Mouse (Mus musculus) E14TG2a.4 (cell line): ENCODE measurements around the gene Doc2b.

Experiments
- CTCF ChIP-seq: conservative IDR thresholded peaks from 2 replicates; pipeline ENCODE4 v1.5.1; 2014; ENCODE audit warnings: low read length
- NANOG ChIP-seq: IDR thresholded peaks from 2 replicates; pipeline ENCODE4 v1.6.1; 2014; ENCODE audit warnings: borderline replicate concordance, low read length, mixed read lengths
- POU5F1 ChIP-seq: IDR thresholded peaks from 2 replicates; pipeline ENCODE4 v1.6.1; 2014; ENCODE audit warnings: low read length, borderline replicate concordance

GRCm38 (mm10) chr11:75735462-75736252 is 60.2 kb downstream of the Doc2b start:
- TF ChIP-seq CTCF (no peak), NANOG (no peak), POU5F1 (no peak)
